Mouse (Mus musculus) c-Kit-negative CD71-positive TER-119-positive erythroid progenitor cells, embryonic 14.5 days (primary cell): Measurements from ENCODE around the gene Sstr4.

Experiments used
- DNase-seq: peaks from one replicate; pipeline ENCODE4 v3.0.0-alpha.2; 2013; ENCODE audit warnings: low read depth, low spot score

Gene Sstr4

DNA sequence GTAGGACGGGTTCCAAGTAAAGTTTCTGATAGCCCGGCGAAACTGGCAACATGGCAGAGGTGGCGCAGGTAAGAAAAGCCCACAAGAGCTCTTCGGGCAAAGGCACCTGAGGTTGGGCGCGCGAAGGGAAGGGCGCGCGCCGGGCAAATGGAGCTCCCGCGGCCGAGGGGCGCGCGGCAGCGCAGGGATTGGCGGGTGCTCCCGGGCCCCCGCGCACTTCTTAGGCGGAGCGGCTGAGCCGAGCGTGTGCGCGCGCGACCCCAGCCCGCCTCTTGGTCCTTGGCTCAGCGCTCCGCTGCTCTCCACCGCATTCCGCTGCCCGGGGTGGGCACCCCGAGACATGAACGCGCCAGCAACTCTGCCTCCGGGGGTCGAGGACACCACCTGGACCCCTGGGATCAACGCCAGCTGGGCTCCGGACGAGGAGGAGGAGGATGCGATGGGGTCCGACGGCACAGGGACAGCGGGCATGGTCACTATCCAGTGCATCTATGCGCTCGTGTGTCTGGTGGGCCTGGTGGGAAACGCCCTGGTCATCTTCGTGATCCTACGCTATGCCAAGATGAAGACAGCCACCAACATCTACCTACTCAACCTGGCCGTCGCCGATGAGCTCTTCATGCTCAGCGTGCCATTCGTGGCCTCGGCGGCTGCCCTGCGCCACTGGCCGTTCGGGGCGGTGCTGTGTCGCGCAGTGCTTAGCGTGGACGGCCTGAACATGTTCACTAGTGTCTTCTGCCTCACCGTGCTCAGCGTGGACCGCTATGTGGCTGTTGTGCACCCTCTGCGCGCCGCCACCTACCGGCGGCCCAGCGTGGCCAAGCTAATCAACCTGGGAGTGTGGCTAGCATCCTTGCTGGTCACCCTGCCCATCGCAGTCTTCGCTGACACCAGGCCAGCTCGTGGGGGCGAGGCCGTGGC, at the start of gene Sstr4:
Gene Sstr4, plus strand, starts transcription at position 214 of the 921 bp plus-strand sequence.
- no peak for DNase-seq

DNA sequence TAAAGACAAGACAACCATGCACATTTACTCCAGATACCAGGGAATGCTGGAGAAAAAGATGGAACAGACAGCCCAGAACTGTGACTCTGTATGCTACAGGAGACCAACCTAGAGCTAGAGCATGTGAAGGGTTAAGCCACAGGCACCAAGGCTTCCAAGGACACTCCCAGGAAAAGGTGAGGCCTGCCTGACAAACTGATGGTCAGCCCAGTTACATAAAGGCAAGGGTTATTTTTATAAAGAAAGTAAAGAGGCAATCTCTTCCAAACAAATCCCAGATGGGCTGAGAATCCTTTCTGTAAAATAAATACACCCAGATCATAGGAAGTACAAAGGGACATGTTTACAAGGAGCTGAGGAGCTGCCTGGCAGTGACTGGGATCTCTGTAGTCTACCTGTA, 49.8 kb upstream of the Sstr4 start:
- no peak for DNase-seq

DNA sequence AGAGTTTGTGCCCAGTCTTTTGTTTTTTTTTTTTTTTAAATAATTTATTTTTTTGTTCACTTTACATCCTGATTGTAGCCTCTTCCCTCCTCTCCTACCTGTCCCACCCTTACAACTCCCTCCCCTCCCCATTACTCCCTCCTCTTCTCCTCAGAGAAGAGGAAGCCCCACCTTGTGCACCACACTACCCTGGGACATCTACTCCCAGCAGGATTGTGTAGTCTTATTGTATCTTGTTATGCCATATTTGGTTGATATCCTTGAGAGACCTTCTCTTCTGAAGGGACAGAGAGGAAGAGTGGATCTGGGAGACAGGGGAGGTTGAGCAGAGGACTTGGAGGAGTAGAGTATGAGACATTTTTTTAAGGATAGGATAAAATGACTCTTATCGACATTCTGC, 48.2 kb upstream of the Sstr4 start:
- no peak for DNase-seq

DNA sequence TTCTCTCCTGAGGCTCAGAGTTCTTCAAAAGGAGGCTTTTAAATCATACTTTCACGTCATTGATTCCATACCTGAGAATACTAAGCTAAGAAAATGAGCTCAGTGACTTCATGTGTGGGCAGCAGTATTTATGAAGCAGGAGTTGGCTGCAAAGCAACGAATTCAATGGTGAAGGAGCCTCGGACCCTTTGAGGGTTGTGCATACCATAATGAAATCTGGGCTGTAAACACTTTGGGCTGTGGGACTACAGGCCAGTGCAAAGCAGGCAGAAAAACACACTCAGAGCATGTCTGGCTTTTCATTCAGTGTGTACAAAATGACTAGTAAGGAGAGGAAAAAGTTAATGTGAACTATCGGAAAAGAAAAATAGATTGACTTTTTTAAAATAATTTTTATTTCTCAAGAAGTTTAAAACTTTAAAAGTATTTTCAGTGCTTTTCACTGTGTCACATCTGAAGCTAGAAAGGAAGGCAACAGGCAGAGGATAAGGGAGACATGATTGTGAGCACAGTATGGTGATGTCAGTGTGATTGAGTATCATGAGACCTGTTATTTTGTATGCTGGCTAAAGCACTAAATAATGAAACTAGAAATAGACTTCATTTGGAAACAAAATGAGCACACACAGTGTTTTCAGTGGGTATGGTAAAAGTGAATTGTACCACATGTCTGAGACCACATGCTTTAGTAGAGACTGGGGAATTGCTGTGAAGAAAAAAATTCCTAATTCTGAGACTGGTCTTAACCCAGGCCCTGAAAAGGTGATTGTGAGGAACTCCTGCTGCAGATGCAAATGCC, 45.4 kb upstream of the Sstr4 start:
- DNase-seq, result no peak

DNA sequence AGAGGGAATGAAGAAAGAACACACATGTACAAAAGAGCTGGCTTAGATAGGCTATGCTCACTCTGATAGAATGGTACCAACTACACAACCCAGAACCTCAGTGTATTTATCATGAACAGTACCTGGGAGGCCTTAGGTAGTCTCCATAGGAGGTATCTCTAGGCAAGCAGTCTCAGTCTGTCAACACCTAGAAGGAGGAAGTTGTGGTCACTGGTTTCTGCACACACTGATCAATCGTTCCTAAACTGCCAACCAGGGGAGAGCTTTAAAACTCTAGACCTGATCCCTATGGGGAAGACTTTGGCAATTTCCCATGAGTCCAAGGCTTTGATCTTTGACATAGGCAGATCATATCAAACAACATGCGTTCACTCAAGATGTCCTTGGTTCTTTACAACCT, 44.7 kb upstream of the Sstr4 start:
- no peak for DNase-seq

DNA sequence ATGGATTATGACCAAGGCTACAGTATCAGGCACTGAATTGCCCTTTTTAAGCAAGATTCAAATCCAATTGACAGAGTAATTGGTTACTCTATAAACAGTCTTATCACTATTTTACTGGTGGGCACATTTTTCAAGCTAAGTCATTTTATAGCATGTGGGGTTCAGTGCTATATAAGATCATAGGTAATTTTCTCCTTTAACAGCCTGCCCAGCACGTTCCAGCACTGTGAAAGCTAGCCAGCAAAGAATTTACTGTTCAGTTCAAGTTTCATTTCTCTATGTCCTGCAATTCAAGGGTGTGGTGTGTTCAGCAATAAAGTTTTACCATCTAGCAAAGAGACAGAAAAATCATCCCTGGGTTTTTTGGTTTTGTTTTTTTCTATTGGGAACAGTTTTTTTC, 42.5 kb upstream of the Sstr4 start:
- DNase-seq, result no peak

DNA sequence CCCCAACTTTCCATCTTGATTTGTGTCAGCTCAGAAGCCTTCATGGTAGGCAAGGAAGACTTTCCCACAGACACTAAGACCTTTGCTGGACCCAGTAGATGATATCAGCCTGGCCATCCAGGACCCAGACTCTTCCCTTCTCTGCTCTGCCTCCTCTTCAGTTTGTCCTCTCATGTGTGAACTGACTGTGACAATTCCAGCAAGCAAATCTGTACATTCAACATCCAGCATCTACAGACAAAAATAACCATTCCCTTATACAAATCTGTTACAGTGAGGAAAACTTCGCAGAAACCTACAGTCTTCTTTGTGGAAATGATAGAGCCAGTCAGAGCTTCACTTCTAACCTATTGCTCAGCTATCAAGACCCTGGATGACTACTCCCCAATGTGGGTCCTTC, 38.0 kb upstream of the Sstr4 start:
- DNase-seq, result no peak

DNA sequence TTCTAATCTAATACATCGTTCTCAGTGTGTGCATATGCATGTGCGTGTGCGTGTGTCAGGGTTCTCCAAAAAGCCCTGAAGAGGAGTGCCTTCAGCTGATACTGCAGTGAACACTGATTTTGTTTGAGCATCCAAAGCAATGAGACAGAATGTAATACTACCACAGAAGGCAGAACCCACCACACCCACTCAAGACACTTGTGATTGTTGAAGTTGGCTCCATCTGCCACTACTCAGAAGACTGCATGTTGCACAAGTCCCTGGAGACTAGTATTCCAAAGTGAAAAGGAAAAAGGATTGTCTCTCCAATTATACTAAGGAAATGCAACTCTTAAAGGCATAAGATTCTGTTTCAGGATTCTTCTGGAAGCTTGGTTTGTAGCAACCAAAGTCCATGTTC, 30.6 kb upstream of the Sstr4 start:
- DNase-seq, result no peak

DNA sequence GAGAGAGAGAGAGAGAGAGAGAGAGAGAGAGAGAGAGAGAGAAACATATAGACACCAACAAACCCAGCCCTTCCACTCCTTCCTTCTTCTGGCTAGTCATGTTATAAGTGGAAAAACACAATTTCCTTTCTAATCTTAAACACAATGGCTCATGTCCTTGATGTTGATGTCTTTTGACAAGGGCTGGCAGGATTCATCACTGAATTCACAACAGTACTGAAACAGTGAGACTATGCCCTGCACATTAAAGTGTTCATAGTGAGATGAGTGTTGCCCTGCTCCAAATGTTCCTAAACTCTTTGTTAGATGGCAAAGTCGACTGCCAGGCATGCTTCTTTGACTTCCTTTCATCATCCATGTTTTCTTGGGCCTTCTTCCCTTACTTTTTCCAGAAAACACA, 29.9 kb upstream of the Sstr4 start:
- DNase-seq, result no peak

DNA sequence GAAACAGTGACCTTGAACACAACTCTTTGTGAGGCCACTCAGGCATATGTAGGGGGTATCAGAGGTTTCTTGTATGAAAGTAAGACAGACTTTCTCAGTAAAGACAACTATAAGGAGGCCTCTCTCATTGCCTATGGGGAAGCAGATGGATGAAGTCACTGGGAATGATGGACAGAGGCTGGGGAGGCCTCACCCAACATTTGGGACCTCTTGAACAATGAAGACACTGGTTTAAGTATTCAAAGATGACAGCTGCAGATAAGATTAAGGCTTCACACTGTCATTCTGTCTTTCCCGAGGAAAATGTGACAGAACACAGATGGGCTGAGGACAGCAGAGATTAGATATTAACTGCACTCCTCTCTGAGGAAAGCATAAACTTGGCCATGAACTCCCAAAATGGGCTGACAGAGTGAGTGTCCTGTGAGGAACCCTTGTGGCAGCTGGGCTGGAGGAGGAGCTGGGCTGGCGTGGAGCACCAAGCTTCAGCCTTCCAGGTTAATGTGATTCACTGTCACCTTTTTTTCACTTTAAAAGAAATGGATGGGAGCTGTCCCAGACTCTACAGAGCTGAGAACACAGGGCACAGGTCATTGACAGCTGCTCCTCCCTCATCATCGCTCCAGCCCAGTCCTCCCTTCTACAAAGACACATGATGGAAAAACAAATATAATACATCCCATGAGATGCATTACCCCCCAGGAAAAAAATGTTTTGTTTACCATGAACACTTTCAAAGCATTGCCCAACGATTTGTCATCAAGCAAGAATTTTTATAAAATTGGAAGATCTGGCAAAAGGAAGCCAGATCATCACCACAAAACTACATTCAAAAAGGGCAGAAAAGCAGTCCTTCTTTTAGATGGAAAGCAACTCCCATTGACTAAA, 23.2 kb upstream of the Sstr4 start:
- no peak for DNase-seq

DNA sequence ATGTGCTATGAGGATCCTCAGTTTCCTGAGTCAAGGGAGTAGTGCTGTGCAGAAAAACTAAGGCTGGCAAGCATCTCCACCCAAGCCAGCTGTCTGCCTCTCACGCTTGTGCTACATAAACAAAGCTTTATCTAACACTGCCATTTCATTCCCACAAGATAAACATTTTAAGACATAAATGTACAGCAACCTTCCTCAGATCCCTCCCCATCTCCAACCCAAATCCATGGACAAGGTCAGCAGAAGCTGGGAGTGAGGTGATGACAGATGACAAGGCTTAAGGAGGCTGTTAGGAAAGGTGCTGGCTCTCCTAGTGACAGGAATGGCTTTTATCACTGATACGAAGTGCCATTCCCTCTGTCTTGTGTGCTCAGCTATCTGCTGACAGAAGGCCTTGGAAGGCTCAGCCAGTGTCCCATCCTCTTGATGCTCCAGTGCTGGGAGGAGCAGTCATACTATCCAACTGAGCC, 21.5 kb upstream of the Sstr4 start:
- DNase-seq, result no peak

DNA sequence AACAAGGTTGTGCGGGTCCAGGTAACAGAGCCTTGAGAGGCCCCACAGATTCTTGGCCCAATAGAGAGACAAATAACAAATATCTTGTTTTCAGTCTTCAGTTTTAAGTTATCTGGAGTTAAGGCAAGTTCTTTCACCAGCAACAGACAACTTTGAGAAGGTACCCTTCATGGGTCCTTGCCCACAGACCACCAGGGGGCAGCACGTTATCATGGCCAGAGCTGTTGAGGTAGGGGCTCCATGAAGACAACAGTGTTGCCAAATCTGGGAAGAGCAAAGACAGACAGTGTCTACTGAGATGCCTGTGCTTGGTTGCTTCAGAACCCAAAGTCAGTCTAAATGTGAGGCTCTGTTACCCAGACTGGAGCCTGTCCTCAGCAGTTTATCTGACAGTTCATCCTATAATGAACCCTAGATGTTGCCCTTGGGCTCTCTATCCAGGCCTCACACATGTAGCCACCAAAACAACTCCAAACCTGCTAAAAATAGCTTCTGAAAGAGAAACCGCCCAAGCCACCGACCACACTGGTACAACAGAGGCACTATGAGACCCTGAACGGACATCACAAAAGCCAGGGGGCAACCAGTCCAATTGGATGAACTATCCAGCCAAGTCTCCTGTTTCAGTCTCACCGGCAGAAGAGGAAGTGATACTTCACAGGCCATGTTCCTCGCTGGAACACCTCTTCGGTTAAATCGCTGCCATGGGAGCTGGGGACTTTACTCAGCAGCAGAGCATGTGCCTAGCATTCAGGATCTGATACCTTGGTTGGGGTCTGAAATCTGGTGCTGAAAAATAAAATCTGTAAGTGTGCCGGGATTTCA, 19.6 kb upstream of the Sstr4 start:
- no peak for DNase-seq

DNA sequence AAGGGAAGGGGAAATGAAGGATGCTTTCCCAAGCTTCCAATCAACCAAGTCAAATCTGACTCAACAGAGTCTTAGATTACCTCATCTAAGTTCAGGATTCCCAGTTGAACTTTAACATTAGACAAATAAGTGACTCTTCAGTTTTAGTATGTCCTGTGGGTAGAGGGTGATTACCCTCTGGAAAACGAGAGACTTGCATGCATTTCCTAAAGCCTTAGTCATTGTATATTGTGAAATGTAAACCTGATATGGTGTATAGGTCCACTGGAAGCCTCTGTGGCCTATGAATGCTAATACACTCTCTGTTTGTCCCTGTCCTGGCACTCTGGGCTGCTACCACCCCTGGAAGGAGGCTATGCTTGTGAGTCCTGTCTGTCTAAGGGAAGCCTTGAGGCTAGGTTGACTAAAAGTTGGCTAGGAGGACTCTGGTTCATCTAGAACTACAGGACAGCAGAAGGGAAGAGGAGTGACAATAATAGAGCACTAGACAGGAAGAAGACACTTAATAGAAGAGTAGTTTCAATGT, 16.3 kb upstream of the Sstr4 start:
- DNase-seq, result no peak

DNA sequence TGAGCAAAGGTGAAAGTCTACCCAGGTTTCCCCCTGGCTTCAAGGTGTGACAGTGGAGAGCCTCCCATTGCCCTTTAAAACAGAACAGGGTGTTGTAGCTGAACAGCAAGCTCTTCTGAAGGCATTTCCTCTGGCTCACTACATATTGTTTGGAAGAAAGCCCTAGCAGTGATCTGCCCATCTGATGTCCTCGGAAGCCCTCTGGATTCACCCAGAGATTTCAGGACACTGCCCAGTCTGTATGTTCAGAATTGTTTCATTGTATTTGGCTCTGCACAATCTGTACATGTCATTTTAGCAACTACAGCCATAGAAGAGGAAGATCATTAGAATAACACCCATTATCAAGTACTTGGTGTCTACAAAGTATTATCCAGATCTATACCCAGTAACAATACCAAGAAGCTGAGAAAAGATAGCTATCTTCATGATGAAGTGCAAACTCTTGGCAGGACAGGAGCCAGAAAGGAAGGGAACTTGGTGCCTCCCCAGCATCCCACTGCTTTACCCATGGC, 15.2 kb upstream of the Sstr4 start:
- no peak for DNase-seq

DNA sequence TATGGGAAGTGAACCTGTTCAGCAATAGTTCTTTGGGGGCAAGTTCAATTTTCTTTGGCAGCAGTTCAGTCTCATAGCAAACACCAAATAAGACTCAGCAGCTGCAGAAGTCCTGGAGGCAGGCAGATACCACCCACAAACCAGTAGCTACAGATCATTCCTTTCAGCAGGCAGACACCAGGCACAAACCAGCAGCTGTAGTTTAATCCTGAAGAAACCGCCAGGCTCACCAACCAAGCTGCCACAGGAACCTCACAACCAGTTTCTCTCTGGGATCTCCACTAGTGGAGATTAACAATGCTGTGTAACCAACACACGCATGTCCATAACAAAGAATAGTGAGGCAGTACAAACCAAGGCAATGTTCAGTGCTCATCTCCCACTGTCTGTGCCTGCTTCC, 14.1 kb upstream of the Sstr4 start:
- no peak for DNase-seq

DNA sequence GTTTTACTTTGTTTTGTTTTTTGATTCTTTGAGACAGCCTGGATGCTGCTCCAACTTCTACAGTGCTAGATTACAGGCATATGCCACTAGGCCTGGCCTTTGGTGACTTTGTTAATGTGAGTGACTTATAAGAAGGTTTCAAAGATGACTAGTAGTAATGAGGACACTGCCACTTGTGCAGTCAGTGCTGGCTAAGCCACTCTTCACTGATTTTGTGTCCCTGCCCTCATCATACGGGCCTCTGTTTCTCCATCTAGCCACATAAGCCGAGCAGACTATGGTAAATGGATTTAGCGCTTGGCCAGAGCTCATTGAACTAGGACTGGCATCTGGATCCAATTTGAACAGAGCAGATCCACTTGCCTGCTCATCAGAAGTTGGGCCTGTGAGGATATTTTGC, 8.7 kb upstream of the Sstr4 start:
- no peak for DNase-seq

DNA sequence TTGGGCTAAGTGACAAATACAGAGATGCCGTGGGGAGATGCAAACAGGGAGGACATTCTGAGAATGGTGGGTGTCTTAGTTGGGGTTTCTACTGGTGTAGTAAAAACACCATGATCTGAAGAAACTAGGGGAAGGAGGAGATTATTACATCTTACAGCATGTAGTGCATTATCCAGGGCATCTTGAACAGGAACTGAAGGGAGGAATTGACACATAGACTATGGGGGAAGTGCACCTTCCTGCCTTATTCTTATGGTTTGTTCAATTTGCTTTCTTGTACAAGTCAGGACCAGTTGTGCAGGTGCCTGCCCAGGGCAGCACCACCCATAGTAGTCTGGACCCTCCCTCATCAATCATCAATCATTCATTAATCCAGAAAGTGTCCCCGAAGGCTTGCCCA, 8.2 kb upstream of the Sstr4 start:
- DNase-seq, result no peak

DNA sequence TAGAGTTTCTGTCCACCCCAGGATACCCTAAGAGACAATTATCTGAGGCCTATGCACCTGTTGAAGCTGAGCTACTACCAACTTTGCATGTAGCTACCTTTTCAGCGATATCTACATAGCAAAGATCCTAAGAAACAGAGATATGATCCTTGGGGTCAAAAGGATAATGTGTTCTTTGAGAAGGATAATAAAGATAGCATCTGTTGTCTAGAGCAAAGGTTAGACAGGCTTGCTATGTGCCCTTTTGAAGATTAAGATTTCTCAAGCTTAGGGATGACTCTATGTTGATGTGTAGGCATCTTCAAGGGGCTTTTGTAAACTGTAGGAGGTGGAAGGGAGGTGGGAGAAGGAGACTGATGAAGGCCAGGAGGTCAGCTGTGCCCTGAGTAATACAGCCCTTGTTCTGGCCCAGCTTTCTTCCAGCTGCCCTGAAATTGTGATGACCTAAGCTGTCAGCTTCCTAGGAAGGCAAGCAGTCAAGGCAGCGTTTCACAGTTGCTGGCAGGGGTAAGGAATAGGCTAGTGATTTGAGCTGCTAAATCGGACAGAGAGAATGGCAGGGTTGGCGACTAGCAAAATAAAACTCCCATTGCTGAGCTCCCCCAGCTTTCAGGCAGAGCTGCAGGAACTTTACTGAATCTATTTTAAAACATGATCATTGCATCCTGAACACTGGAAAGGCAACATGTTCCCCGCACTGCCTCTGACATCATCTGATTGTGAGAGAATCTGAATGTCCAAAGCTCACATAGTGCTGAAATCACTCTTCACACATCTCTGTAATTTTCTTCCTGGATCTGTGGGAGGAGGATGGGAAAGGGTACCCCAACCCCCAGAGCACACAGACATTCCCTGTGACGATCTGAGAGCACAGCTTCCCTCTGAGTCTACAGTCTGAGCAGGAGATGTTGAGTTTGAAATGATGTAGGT, 7.2 kb upstream of the Sstr4 start:
- no peak for DNase-seq

DNA sequence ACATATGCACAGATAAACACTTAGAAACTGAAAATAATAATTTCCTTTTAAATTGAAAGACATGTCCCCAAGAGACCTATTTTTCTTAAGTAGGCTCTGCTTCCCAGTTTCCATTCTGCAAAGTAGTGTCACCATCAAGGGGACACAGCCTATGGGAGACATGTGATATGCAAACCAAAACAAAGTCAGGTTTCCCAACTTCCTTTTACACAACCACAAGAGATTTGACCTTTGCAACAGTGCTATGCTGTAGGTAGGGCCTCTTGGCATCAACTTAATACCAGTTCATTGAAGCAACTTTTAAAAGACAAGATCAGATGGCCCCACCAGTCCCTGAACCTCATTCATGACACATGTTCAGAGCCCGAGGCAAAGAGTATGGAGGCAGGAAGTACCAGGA, 2.0 kb upstream of the Sstr4 start:
- no peak for DNase-seq
